Mouse (Mus musculus) lung, embryonic 14.5 days (tissue): ENCODE results near the gene Zfp410. TPM values are rescaled to one million over a fixed set of nuclear protein-coding genes. Genes with fewer than 3 reads are reported as not detected.
A peak's percentile ranks its signal among the peaks of the same experiment; 100 is the strongest.

Experiments
- ATAC-seq: fragments of 200-750 bp; cut with Nextera tagmentation; 2 replicates; pipeline ENCODE4 v1.8.0; 2017; ENCODE audit warnings: mild to moderate bottlenecking, moderate TSS enrichment, moderate library complexity; ENCODE audit not compliant: insufficient read depth
- DNase-seq: peaks from one replicate; pipeline ENCODE4 v3.0.0-alpha.2; 2015
- H3K27ac ChIP-seq: fragments of 300-500 bp; sonication (generic); 2 replicates; pipeline ENCODE4 v1.5.1; 2014; ENCODE audit warnings: low read depth, mild to moderate bottlenecking, moderate library complexity
- H3K27me3 ChIP-seq: fragments of 300-500 bp; sonication (generic); 2 replicates; pipeline ENCODE4 v1.6.1; 2014; ENCODE audit warnings: low read length, control low read depth; ENCODE audit not compliant: insufficient read depth
- H3K36me3 ChIP-seq: fragments of 300-500 bp; sonication (generic); 2 replicates; pipeline ENCODE4 v1.6.1; 2014; ENCODE audit warnings: control low read depth; ENCODE audit not compliant: insufficient read depth
- H3K4me1 ChIP-seq: fragments of 300-500 bp; sonication (generic); 2 replicates; pipeline ENCODE4 v1.6.1; 2014; ENCODE audit warnings: antibody characterized with exemption, control low read depth; ENCODE audit not compliant: insufficient read depth
- H3K4me2 ChIP-seq: fragments of 300-500 bp; sonication (generic); 2 replicates; pipeline ENCODE4 v1.6.1; 2014; ENCODE audit warnings: mild to moderate bottlenecking
- H3K4me3 ChIP-seq: fragments of 300-500 bp; sonication (generic); 2 replicates; pipeline ENCODE4 v1.5.1; 2014; ENCODE audit warnings: low read depth, low read length
- H3K9ac ChIP-seq: fragments of 300-500 bp; sonication (generic); 2 replicates; pipeline ENCODE4 v1.6.1; 2014
- H3K9me3 ChIP-seq: fragments of 300-500 bp; sonication (generic); 2 replicates; pipeline ENCODE4 v1.6.1; 2016; ENCODE audit warnings: low read depth, low read length, control low read depth
- CTCF ChIP-seq: IDR thresholded peaks from 2 replicates; pipeline ENCODE4 v1.5.1; 2016; ENCODE audit warnings: antibody characterized with exemption, low read depth
- WGBS: fragments of 180-500 bp; shearing (Covaris S2); extraction: QIAGEN DNeasy Blood & Tissue Kit; methylation state at CpG from one replicate; pipeline ENCODE4 v1.1.7; 2014; 5-methylcytosine and 5-hydroxymethylcytosine counted together
- polyA plus RNA-seq: library from polyadenylated mRNA; unstranded; fragments of >200 nt; fragmentation: Nextera tagmentation; extraction: Ambion mirVana; gene quantifications from 2 replicates; pipeline ENCODE4 v1.2.1, GENCODE M21; 2014

The Zfp410 gene
- polyA plus RNA-seq = 81.3 and 82.7 TPM in 2 replicates

DNA sequence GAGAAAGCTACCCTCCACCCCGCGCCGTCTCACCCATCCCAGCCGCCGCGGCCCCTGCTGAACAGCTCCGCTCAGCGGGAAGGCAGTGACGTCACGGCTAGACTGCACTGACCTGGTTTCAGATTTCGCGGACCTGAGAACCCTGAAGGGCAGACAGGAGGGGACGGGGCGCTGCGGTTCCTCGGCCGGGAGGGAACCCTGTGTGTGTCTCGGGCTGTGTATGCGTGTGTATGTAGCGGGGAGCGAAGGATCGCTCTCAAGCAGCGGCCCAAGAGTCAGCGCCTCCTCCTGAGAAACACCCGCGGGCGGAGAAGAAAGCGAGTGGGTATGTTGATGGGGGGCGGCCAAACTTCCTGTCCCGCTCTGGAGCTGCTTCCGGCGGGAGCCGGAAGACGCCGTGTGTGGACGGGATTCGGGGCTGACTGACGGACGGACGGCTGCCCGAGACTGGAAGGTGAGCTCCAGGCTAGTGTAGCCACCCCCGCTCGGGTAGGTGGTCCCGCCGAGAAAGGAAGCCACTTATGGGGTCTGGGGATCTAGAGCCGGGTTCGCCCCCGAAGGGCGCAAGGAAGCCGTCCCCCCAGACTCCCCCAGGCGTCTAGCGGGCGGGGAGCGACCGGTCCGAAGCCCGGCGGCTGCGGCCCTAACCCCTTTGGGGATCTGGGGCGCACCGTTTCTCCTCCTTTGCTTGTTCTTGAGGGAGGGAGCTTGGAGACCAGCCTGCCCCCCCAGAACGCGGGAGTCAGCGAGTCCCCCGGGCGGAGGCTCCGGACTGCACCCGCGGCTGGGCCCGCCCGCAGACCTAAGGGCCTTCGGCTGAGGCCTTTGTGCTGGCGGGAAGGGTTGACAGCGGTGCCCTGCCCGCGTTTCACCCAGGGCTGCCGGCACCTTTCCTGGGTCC is at the start of gene Zfp410:
Gene Zfp410, plus strand, starts transcription at position 132 of the 901 bp plus-strand sequence.
- Histone ChIP-seq H3K9me3 (no peaks in the 10 kb centered on the region), H3K36me3 (no peaks in the 10 kb centered on the region), H3K4me2 (peak within 1 kb of the TSS; percentile 89), H3K27me3 (no peaks in the 10 kb centered on the region), H3K9ac (peak within 1 kb of the TSS; percentile 98), H3K4me1 (0 out of 2 replicates have a peak, but pooled peaks cover 8% of the 10 kb centered on the region), H3K27ac (peak within 1 kb of the TSS; percentile 97), H3K4me3 (peak within 1 kb of the TSS; percentile 98)
- ATAC-seq = peak; percentile 98
- WGBS = under 1% methylated on average over 76 of the region's 77 CpGs
- TF ChIP-seq CTCF = no peak
- DNase-seq = peak; percentile 96

DNA sequence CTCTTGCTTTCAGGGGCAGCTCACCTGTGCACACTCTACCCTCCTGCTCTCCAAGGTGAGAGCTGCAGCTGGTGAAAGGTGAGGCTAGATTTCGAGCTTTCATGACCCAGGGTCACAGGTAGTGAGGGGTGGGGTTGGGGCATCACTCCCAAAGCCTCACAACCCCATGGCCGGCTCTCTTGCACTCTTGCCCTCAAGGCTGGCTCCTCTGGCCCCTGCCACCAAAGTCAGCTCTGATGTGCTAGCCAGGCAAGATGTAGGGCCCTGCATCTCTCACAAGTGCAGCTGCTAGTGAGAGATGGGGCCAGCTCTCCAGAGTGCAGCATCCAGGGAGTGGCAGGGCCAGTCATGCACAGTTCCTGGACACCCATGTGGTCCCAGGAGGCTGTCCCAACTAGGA is 49.4 kb upstream of the Zfp410 start:
- no peak overlapping the region for H3K27ac ChIP-seq
- no peak overlapping the region for H3K9ac ChIP-seq
- H3K4me3 ChIP-seq = no peak overlapping the region
- ATAC-seq (no peak), DNase-seq (no peak)
- H3K4me1 ChIP-seq = no peaks in the 10 kb centered on the region
- H3K27me3 ChIP-seq = no peaks in the 10 kb centered on the region
- no peak for TF ChIP-seq CTCF
- no peaks in the 10 kb centered on the region for H3K9me3 ChIP-seq
- 46% methylated on average over 2 of the region's 2 CpGs for WGBS
- H3K36me3 ChIP-seq = no peaks in the 10 kb centered on the region
- no peak overlapping the region for H3K4me2 ChIP-seq

DNA sequence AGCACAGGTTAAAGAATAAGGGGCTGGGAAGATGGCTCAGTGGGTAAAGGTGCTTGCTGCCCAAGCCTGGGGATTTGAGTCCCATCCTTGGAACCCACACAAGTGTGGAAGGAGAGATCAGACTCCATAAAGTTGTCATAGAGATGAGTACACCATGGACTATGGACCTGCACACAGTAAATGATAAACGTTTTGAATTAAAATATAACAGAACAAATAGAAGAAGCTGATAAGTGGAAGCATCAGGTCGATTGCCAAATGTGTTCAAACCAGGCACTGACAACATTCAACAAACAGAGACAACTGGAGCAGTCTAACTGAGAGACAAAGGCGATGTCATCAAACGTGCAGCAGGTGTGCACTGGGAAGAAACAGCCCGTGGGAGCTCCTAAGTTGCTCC is 43.3 kb upstream of the Zfp410 start:
- no peak for TF ChIP-seq CTCF
- no peak for ATAC-seq
- Histone ChIP-seq H3K4me2 (no peak overlapping the region), H3K36me3 (no peaks in the 10 kb centered on the region), H3K27ac (no peak overlapping the region), H3K4me3 (no peak overlapping the region), H3K9me3 (no peaks in the 10 kb centered on the region), H3K9ac (no peak overlapping the region), H3K27me3 (no peaks in the 10 kb centered on the region), H3K4me1 (no peaks in the 10 kb centered on the region)
- DNase-seq = no peak
- WGBS = 66% methylated on average over 5 of the region's 5 CpGs

DNA sequence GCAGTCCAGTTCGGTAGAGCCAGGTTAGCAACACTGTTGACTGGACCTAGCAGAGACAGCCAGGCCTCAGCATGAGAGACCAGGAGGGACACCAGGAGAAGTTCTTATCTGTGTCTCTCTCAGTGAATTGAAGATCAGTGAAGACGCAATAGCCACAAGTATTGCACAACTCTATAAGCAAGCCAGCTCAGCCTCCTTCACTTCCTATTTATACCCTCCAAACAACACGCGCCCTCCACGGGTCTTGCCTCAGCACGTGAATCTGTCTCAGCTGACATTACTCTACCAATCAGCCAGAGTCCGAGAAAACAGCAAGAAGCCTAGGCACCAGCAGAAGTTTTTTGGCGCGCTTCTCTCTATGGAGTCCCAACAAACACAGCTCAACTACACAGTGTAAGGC is 41.4 kb upstream of the Zfp410 start:
- WGBS = 90% methylated on average over 9 of the region's 9 CpGs
- TF ChIP-seq CTCF = no peak
- Histone ChIP-seq H3K4me2 (no peak overlapping the region), H3K9ac (no peak overlapping the region), H3K27me3 (no peaks in the 10 kb centered on the region), H3K9me3 (no peaks in the 10 kb centered on the region), H3K4me3 (no peak overlapping the region), H3K36me3 (no peaks in the 10 kb centered on the region), H3K27ac (no peak overlapping the region), H3K4me1 (no peaks in the 10 kb centered on the region)
- DNase-seq = peak; percentile 11
- ATAC-seq = no peak

DNA sequence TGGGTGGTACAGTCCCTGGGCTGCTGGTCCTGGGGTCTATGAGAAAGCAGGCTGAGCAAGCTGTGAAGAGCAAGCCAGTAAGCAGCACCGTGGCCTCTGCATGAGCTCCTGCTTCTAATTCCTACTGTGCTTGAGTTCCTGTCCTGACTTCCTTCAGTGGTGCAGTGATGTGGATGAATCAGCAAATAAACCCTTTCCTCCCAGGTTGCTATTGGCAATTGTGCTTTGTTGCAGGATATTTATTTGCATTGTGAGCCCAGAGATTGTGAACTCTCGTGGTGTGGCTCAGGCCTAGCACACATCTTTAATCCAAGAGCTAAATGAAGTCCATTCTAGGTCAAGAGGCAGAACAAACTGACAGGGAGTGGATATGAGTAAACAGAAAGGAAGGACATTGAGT is 40.4 kb upstream of the Zfp410 start:
- H3K4me2 ChIP-seq = no peak overlapping the region
- TF ChIP-seq CTCF = no peak
- 57% methylated on average over 2 of the region's 2 CpGs for WGBS

DNA sequence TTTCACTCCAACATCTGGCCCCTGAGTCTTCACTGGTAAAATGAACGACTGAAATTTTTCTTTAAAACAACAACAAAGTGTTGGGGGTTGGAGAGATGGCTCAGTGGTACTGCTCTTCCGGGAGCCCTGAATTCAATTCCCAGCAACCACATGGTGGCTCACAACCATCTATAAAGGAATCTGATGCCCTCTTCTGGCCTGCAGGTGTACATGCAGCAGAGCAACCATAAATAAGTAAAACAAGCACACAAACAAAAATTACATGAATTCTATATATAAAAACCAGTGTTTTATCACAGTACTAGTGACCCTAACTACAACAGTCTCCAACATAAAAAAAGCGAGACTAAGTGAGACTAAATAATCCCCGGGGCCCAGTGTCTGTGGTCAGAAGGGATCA is 39.9 kb upstream of the Zfp410 start:
- Histone ChIP-seq H3K27me3 (no peaks in the 10 kb centered on the region), H3K4me3 (no peak overlapping the region), H3K4me2 (no peak overlapping the region), H3K9me3 (no peaks in the 10 kb centered on the region), H3K36me3 (no peaks in the 10 kb centered on the region), H3K4me1 (no peaks in the 10 kb centered on the region), H3K27ac (no peak overlapping the region), H3K9ac (no peak overlapping the region)
- no peak for DNase-seq
- 83% methylated on average over 4 of the region's 4 CpGs for WGBS
- TF ChIP-seq CTCF = 0 out of 2 replicates have a peak, but pooled peaks have one; percentile 8
- no peak for ATAC-seq

More for the DNA sequence above, 40.4 kb upstream of the Zfp410 start:
- Histone ChIP-seq H3K9me3 (no peaks in the 10 kb centered on the region), H3K4me3 (no peak overlapping the region), H3K9ac (no peak overlapping the region), H3K27ac (no peak overlapping the region), H3K4me1 (no peaks in the 10 kb centered on the region), H3K27me3 (no peaks in the 10 kb centered on the region), H3K36me3 (no peaks in the 10 kb centered on the region)
- ATAC-seq (no peak), DNase-seq (no peak)

DNA sequence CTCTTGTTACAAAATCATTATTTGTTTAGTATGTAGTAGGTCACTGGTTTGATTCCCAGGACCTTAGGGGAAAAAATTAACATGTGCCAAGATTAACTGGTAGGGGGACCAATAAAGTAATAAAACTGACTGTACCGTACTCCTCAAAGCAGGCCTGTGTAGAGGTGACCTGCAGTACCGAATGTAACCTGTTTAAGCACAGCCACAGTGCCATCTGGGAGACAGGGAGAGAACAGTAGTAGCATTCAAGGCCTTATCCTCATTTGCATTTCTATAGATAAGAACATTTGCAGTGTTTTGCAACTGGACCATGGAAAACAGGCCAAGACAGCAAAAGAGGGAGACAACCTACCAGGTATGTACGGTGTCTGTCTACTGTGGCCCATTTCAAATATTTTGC is 38.8 kb upstream of the Zfp410 start:
- peak; percentile 7; the same call in 1 of the 2 replicates for TF ChIP-seq CTCF
- no peak overlapping the region for H3K4me2 ChIP-seq
- no peaks in the 10 kb centered on the region for H3K9me3 ChIP-seq
- H3K27me3 ChIP-seq = no peaks in the 10 kb centered on the region
- H3K27ac ChIP-seq = no peak overlapping the region
- no peak overlapping the region for H3K4me3 ChIP-seq
- no peak overlapping the region for H3K9ac ChIP-seq
- no peaks in the 10 kb centered on the region for H3K36me3 ChIP-seq
- 75% methylated on average over 3 of the region's 3 CpGs for WGBS
- DNase-seq (no peak), ATAC-seq (no peak)
- H3K4me1 ChIP-seq = no peaks in the 10 kb centered on the region
